Mouse (Mus musculus) heart, adult 8-10 months (tissue): ENCODE measurements around the gene Klc4. TPM values are rescaled to one million over a fixed set of nuclear protein-coding genes. Genes with fewer than 3 reads are reported as not detected.

Experiments used
- DNase-seq: peaks from one replicate; pipeline ENCODE4 v3.0.0; 2022; ENCODE audit warnings: low spot score
- total RNA-seq, 4 experiments: library from RNA; stranded (reverse); gene quantifications; 2 replicates each; pipeline ENCODE4 v1.2.4; 2022

The Klc4 gene
- total RNA-seq = 10 to 100 TPM; 27.5 to 29.1 (median 28.5) TPM

DNA sequence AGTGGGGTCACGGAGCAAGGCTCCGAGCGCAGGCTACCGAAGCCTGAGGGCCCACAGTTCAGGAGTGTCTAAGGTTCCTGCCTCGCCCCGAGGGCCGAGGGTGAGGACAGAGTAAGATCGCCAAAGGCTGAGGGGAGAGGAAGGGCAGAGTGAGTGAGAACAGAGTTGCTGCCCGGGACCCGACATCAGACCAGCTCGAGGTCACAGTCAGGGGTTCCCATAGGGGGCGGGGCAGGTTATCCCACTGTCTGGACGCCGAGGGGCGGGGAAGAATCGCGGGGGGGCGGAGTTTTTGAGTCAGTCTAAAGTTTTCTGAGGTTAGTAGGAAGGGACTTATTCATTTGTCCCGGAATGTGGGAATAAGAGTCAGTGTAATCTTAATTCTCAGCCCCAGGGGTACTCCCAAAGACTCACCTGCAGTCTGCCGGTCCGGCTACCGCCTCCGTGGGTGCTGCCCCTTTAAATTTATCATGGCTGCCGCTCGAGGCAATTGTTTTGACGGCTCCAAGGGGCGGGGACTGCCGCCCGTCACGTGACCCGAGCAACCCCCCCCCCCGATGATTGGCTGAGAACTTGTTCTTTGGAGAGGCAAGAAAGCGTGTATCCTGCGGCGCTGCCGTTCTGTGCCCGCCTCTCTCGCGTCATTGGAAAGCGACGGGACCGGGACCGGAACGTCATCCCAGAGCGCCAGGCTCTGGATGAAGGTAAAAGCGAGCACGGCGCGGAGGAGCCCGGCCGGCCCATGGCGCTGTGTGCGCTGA lies at the start of gene Klc4, which contains the start of gene Mrpl2:
Gene Klc4 (minus strand): TSS at position 462 of the 761 bp plus-strand sequence.
Gene Mrpl2 (plus strand): TSS at position 669 of the 761 bp plus-strand sequence.
- DNase-seq = peak; percentile 98

DNA sequence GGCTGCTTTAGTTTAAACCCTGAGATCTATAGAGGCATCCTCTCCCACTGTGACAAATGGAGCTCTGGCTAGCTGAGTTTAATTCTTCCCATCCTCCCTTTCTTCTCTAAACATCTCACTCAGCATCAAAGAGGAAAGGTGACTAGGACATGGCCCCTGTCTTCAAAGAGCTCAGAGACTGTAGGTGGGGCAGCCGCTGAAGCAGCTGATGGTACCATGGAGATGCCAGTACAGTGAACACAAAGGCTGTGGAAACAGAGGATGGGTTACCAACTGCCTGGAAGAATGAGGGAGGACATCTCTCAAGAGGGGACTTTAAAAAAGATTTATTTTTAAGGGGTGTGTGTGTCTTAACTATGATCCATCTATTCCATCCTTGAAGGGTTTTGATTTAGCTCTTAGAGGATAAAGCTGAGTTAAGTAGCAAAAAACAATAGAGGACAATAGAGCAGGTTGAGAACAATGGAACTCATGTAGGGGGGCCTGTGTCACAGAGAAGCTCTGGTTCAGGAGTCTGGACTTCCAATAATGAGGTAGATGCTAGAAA lies 48.8 kb upstream of the Klc4 start:
- no peak for DNase-seq

DNA sequence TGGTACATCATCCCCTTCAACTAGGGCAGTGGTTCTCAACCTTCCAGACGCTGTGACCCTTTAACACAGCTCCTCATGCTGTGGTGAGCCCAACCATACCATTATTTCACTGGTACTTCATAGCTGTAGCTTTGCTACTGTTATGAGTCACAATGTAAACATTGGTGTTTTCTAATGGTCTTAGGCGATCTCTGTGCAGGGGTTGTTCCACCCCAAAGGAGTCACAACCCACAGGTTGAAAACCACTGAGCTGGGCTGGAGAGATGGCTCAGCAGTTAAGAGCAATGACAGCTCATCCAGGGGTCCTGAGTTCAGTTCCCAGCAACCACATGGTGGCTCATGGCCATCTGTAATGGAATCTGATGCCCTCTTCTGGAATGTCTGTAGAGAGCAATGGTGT lies 45.6 kb upstream of the Klc4 start:
- no peak for DNase-seq

DNA sequence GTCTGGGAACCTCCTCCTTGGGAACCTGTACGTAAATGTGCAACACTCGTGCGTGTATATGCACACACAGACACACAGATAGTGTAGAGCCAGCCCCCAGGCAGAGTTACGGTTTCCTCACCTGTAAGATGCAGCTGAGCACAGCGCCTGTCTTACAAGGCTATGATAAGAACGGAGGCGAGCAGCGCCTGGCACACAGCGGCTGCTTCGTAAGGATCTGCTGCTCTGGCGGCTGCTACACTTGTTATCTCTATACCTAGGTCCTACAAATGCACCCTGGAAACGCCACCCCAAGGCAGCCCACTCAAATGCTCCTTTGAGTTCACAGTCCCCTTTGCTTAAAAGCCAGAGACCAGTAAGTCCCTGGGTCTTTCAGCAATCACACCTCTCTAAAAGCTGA lies 44.8 kb upstream of the Klc4 start:
- DNase-seq = no peak

DNA sequence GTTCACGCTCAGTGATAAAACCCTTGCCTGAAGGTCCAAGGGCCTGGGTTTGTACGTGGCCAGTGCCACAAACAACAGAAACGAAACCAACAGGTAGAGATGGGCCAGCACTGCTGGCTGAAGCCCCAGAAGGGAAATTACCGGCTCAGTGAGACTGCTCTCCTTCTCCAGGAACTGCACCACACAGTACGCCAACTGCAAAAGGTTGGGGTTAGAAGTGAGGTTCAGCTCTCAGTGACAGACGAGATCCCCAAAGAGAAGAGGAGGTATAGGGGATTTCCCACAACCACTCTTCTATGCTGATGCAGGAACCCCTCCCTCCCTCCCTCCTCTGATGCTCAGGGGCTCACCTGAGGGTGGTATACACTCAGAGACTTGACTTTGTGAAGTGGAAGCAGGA lies 40.1 kb upstream of the Klc4 start:
- DNase-seq = no peak

DNA sequence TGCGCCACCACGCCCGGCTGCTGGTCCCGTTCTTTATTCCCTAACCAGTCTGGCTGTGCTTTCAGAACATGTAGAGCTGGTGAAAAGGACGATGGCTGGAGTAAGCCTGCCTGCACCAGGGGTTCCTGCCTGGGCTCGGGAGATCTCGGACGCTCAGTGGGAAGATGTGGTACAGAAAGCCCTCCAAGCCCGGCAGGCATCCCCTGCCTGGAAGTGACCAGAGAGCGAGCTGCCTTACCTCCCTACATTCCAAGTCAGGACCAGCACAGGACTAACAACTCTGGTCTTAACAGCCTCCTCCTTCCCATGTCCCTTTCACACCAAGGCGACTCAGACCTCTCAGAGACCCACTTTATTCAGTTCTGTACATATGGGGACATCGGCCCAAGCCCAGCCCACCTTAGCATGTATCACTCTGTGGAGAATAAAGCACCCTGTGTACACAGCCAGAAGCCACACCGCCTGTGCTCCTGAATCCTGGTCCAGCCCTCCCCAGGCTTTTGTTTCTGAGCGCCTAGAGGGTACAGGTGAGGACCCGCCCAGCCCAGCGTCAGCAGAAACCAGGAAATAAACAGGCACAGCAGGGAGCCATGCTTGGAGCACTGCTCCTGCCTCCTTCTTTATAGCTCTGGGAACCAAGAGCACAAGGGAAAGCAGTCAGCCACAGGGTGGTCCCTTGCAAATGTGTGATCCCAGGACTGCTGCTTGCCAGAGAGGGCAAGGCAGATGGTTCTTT lies 37.0 kb upstream of the Klc4 start:
- no peak for DNase-seq

DNA sequence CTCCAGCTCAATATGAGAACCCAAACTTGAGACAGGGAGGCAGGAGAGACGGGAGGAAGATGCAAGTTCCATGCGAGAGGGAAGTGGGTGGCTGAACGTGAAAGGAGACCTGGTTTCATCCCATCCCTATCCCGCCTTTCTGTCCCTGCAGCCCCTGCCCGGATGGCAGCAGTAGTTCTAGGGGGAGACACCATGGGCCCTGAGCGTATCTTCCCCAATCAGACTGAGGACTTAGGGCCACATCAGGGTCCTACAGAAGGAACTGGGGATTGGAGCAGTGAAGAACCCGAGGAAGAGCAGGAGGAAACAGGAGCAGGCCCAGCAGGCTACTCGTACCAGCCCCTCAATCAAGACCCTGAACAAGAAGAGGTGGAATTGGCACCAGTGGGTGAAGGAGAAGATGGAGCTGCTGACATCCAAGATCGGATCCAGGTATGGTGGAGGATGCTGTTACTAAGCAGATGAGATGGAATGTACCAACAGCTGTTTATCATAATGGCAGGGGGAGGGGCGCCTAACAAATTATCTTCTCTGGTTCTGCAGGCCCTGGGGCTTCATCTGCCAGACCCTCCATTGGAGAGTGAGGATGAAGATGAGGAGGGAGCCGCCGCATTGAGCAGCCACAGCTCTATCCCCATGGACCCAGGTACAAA lies 35.8 kb upstream of the Klc4 start:
- no peak for DNase-seq

DNA sequence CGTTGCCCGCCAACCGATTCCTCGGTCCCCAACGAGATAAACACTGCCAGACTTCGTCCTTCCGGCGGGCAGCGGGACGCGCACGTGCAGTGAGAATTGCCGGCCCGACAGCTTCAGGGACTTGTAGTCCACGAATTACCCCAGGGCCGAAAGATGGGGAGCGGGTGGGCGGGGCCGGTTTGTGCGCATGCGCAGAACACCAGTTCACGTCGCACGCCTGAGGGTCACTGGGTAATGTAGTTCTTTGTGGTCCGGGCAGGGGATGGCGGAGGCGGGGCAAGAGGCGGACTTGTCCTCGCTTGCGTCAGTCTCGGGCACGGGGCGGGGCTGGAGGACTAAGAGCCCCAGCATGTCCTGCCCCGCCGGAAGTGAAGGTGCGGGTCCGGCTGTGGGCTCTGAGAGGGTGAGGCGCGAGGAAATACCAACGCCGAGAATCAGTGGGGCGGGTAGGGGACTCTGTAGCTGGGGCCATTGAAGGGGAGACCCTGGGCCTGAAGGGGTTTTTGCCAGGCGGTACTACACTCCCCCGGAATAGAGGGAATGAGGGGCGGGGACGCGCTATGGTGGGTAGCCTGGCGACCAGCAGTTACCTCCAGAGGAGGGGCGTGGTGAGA lies 35.0 kb upstream of the Klc4 start, which contains the start of gene Klhdc3:
Gene Klhdc3 (minus strand): TSS at position 155 of the 614 bp plus-strand sequence.
- DNase-seq = peak; percentile 93

DNA sequence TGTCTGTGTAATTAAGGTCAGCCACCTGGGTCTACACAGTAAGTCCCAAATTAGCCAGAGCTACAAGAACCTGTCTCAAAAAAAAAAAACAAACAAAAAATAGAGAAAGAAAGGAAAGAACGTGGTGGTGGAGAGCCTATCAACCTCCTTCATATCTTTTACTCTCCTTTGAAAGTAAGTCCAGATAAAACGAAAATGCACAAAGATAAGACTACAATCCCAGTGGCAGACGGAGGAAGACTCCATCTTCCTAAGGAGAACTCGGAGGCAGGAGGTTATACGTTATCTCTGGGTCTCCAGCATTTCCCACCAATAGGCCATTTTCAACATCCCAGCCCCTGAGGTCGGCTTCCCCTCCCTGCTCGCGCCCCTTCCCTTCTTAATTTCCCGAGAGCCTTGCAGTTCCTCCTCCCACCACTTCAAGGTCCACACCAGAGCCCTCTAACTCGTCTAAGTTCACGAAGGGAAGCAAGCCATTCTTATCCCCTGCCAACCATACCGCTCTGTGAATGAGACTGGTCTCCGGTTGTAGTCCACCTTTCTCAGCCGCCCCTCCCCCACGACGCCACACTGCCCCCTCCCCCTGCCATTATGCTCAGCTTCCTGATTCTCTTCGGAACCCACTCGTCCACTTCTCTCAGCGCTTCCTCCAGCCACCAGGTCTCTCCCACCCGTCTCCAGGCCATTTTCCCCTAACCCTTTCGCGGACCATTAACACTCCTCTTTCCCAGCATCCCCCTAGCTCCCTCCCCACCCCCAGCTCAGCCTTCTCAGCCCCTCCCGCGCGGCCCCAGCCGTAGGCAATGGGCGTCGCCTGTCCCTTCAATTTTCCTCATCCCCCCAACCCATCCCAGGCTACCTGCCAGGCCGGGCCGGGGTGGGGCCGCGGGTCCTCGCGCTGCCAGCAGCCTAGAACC lies 34.3 kb upstream of the Klc4 start:
- peak; percentile 39 for DNase-seq

DNA sequence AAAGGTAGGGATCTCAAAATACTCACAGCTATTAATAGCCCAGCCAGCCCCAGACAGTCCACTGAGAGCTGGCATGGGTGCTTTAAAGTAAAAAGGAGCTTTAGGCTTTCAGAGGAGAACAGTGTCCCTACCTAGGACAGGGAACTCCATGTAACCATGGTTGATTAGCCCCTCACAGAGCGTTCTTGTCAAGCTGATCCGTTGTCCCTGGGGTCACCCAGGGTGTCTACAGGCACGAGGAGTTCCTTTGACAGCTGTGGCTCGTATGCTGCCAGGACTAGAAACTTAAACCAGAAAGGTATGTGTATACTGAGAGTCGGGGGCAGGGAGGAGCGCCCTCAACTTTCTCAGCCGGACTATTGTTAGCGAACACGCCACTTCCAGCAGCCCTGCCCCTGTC lies 33.1 kb upstream of the Klc4 start:
- DNase-seq = peak; percentile 34

DNA sequence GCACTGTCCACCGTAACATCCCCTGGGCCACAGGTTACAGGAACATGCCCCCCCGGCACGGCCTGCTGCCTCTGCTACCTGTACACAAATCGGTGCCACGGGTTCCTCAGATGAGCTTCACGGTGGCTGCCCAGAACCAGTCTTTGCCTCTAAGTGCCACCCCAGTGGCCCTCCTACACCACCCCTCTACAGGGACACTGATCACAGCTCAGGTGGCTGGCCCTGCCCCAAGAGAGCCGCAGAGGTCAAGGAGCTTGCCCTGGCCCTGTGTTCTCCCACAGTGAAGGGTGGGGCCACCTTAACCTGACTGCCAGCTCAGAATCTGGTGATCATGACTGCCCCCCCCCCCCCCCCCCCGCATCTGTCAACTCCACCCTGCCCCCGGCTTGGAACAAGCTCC lies 32.6 kb upstream of the Klc4 start, which contains the start of gene Mea1:
Gene Mea1 (plus strand): TSS at position 378 of the 400 bp plus-strand sequence.
- DNase-seq = no peak

DNA sequence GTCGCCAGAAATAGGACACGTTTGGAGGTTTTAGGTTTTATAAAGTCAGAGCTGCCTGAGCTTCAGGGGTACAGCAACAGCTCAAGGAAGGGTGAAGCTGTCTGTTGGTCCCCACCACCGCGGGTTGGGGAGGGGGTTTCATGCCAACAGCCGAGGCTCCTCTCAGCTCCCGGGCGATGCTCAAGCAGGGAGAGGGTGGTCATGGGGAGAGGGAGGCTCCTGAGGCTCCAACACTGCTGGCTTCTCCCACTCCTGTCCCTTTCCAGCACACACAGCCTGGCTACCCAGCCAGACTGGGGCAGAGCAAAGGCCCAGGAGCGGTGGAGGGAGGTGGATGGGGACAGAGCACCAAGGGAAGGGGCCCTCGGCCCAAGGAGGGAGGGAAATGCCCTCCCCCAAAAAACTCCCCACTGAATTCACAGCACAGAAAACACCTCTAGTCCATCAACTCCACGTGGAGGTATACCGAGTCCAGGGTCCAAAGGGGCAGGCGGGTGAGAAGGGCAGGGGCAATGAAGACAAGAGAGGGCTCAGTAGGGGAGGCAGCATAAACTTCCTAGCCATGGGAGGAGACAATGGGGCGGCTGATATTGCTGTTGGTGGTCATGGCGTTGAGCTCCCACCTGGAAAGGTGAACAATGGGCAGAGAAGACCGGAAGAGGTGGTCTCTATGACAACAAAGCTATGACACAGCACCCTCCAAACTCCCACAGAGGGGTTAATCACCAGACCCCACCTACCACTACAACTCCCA lies 28.9 kb upstream of the Klc4 start:
- no peak for DNase-seq

DNA sequence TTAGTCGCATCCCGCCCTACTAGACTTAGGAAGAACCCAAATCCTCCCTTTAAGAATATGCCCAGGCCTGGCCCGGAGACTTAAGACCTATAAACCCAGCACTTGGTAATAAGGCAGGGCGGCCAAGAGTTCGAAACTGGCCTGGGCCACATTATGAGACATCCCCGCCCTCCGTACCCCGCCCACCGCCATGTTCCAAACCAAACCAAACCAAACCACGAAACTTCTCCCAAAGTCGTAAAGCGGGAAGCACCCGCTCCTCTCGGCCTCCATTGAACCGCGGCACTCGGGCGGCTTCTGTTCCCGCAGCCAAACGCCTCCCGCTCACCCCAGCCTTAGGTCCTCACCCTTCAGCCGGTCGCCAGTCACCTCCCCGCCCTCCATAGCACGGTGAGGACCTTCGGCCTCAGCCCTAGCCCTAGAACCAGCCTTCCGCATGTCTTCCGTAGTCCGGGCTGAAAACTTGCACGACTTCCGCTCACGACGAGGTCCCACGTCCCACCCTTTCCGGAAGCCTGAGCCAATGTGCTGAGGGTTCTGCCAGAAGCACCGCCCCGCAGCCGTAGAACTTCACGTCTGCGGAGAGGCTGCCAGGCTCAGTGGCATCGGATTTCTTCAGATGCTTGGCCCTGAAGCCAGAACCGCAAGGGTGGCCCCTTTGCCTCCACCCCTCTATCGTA lies 28.2 kb upstream of the Klc4 start, which contains the start of gene Rrp36:
Gene Rrp36 (minus strand): TSS at position 503 of the 680 bp plus-strand sequence.
- peak; percentile 94 for DNase-seq

DNA sequence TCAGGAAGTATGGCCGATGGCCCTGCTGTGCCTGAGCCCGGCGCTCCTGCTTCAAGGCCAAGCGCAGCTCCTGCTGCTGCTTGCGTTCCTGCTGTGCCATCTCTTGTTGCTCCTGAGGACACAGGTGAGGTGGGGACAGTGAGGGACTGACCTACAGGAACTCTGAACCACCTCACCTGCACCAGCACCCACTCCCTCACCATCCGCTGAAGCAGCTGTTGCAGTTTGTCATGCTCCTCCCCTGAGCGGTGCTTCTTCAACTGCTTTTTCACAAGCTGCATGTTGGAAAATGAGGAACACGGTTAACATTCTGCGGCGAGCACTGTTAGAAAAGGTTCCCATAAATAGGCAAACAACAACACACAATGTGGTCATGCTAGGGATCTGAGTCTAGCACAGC lies 24.1 kb upstream of the Klc4 start:
- DNase-seq = no peak

DNA sequence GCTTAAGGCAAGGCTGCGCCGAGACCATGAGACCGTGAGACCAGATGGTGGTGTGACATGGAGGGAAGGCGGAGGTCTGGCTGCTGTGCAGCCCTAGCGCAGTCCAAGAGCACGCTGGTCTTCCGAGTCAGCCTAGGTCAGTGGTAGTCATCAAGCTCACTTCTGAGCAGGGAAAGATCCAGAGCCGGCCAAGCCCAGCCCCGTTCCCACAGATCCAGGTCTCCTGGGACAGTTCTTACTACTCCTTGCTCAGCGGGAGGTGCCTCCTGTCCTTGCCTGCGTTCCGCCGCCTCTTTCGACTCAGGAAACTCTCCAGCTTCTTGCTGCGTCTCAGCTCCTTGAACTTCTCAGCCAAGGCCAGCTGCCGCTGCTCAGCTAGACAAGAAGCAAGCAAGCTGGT lies 21.9 kb upstream of the Klc4 start:
- DNase-seq = peak; percentile 37

DNA sequence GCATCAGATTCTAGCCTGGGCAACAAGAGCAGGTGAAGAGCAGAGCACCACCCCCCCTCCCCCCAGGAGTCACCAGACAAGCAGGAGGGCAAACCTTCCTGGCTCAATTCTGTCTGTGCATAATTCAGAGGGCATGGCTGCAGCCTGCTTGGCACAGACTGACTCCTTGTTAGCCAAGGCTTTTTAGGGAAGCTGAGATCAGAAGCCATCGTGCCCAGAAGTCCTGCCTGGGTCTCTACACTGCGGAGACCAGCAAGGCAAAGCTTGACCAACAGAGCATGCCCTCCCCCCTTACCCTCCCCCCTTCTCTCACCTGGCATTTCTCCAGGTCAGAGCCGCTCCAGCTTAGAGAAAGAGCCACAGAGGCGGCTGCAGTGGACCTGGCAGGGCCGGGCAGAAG lies 16.9 kb upstream of the Klc4 start:
- peak; percentile 44 for DNase-seq

DNA sequence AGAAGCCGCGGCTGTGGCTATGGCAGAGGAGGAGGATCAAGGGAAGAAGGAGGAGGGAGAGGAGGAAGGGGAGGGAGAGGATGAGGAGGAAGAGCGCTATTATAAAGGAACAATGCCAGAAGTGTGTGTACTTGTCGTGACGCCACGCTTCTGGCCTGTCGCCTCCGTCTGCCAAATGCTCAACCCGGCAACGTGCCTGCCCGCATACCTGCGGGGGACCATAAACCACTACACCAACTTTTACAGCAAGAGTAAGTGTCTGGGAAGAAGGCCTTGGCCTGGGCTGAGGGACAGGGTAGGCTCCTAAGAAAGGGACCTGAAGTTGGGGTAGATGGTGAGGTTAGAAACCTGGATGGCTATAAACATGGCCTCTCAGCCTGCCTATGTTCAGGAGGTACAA lies 16.2 kb upstream of the Klc4 start:
- DNase-seq = no peak

DNA sequence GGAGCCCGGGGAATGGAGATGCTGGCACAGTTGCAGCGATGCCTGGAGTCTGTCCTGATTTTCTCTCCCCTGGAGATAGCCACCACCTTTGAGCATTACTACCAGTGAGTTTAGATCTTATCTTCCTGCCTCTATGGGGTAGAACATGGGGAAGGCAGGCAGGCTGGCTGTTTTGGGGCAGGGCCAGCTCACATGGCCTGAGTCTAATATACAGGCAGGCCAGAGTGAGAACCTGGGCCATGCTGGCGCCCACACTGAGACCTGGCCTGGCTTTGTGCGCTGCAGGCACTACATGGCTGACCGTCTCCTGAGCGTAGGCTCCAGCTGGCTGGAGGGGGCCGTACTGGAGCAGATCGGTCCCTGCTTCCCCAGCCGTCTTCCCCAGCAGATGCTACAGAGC lies 15.5 kb upstream of the Klc4 start:
- DNase-seq = no peak

DNA sequence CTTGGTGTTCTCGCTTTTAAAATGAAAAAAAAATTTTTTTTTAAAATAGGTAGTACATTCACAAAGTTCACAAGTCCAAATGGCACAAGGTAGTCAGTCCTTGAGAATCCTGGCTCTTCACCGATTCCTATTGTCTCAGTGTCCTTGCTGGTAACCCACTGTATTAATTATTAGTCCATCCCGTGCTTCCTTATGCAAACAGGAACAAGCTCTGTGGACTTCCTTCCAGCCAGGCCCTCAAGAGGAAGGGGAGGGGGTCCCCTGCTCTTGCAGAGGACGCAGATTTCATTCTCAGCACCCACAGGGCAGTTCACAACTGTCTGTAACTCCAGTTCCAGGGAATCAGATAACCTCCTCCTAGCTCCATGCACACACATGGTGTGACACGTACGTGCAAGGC lies 10.2 kb upstream of the Klc4 start:
- no peak for DNase-seq
